Mouse (Mus musculus) kidney, embryonic 14.5 days (tissue): Measurements from ENCODE around the gene Akap12. TPM values are rescaled to one million over a fixed set of nuclear protein-coding genes. Genes with fewer than 3 reads are reported as not detected.

Source experiments
- ATAC-seq: fragments of 200-750 bp; cut with Nextera tagmentation; 2 replicates; pipeline ENCODE4 v1.8.0; 2017; ENCODE audit warnings: moderate number of reproducible peaks, mild to moderate bottlenecking, moderate TSS enrichment, moderate library complexity; ENCODE audit not compliant: low FRiP score, low TSS enrichment
- H3K27ac ChIP-seq: fragments of 300-500 bp; sonication (generic); 2 replicates; pipeline ENCODE4 v1.5.1; 2014; ENCODE audit warnings: low read depth, mild to moderate bottlenecking, low read length, moderate library complexity, mixed read lengths
- H3K27me3 ChIP-seq: fragments of 300-500 bp; sonication (generic); 2 replicates; pipeline ENCODE4 v1.6.1; 2014; ENCODE audit warnings: mild to moderate bottlenecking, low read length; ENCODE audit not compliant: control insufficient read depth, insufficient read depth
- H3K36me3 ChIP-seq: fragments of 300-500 bp; sonication (generic); 2 replicates; pipeline ENCODE4 v1.6.1; 2014; ENCODE audit warnings: low read length, mixed read lengths; ENCODE audit not compliant: control insufficient read depth, insufficient read depth
- H3K4me1 ChIP-seq: fragments of 300-500 bp; sonication (generic); 2 replicates; pipeline ENCODE4 v1.6.1; 2014; ENCODE audit warnings: low read length, mixed read lengths; ENCODE audit not compliant: control insufficient read depth, insufficient read depth
- H3K4me2 ChIP-seq: fragments of 300-500 bp; sonication (generic); replicated peaks from 2 replicates; pipeline ENCODE4 v1.6.1; 2014; ENCODE audit warnings: low read depth, mild to moderate bottlenecking, low read length
- H3K4me3 ChIP-seq: fragments of 300-500 bp; sonication (generic); 2 replicates; pipeline ENCODE4 v1.5.1; 2014; ENCODE audit warnings: mild to moderate bottlenecking, low read length
- H3K9ac ChIP-seq: fragments of 300-500 bp; sonication (generic); 2 replicates; pipeline ENCODE4 v1.6.1; 2014; ENCODE audit warnings: low read depth, mild to moderate bottlenecking, low read length, moderate library complexity
- H3K9me3 ChIP-seq: fragments of 300-500 bp; sonication (generic); 2 replicates; pipeline ENCODE4 v1.6.1; 2016; ENCODE audit warnings: low read length; ENCODE audit not compliant: control insufficient read depth
- WGBS: fragments of 180-500 bp; shearing (Covaris S2); extraction: QIAGEN DNeasy Blood & Tissue Kit; methylation state at CpG from one replicate; pipeline ENCODE4 v1.1.7; 2014; 5-methylcytosine and 5-hydroxymethylcytosine counted together
- polyA plus RNA-seq: library from polyadenylated mRNA; unstranded; fragments of >200 nt; fragmentation: Nextera tagmentation; extraction: Ambion mirVana; gene quantifications from 2 replicates; pipeline ENCODE4 v1.2.1, GENCODE M21; 2014

Akap12 gene
- polyA plus RNA-seq = 49.1 and 70.7 TPM in 2 replicates

DNA sequence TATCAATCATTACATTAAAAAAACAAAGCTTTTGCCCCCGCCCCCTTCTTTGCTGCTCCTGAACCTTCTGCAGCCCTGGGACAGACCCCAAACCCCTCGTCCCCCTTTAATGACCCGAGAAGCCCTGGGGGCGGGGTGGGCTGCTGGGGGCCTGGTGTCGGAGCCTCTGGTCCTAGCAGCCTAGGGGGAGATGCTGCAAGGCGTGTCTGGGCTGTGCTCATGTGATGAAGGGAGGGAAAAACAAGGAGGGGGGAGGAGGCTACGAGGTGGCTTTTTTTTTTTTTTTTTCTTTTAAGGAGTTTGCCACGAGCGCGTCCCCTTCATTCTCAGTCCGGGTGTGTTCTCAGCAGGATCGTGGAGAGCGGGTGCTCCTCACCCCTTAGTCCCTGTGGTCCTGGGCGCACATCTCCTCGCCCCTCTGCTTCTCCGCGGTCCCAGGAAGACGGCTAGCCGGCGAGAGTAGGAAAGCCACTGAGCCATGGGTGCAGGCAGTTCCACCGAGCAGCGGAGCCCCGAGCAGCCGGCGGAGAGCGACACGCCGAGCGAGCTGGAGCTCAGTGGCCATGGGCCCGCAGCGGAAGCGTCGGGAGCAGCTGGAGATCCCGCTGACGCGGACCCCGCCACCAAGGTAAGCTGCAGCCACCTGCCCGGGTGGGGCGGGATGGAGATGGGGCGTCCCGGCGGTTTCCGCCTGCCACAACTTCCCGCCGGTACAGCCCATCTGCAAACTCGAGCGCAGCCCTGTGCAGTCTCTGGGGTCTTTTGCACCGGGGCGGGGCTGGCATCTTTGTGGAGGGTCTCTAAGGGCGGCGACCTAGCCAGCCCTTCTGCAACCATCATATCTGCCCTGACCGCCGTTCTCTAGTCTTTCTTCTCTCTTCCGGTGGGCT, at the start of gene Akap12:
Akap12 (plus strand) TSS at position 340 of the 890 bp plus-strand sequence.
- Histone ChIP-seq H3K4me1 (peaks cover 3% of the 10 kb centered on the region; the same call in 1 of the 2 replicates), H3K27me3 (no peaks in the 10 kb centered on the region; the same call in 1 of the 2 replicates), H3K4me3 (peak within 1 kb of the TSS; percentile 74), H3K9me3 (no peaks in the 10 kb centered on the region), H3K27ac (peak within 1 kb of the TSS; percentile 68), H3K4me2 (peak within 1 kb of the TSS; percentile 93), H3K36me3 (no peaks in the 10 kb centered on the region), H3K9ac (peak within 1 kb of the TSS; percentile 76)
- ATAC-seq = peak; percentile 76
- under 1% methylated on average over 48 of the region's 54 CpGs for WGBS

DNA sequence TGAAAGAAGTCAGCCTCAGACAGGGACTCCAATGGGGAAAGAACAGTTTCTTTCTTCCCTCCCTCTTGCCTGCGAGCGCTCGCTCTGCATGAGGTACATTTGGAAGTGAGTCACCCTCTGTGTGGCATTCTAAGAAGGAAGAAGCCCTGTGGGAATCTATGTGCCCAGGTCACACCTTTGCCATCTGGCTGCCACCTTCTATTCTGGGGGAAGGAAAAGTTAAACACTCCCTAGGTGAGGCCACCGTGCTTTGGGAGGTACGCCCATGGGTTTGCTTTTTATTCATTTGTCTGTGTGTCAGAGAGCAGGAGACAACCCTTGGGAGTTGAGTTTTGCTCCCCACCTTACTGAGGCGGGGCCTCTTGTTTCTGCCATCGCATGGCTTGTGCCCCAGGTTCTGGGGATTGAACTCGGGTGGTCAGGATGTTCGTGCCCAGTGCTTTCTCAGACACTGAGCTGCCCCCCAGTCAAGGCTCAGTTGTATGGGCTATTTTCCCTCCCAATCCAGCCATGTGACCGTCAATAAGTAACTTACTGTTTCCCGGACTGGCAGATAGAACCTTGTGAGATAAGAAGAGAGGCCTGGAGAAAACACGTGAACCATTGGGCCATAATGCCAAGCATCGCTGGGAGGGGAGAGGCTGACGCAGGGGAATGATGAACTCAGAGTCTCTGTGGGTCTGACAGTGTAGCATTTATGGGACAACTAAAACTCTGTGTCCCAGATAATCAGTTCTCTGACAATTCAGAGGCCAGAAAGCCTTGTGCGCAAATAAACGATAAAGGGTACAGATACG, 35.4 kb upstream of the Akap12 start:
- Histone ChIP-seq H3K9me3 (no peaks in the 10 kb centered on the region), H3K4me1 (no peaks in the 10 kb centered on the region), H3K4me3 (no peak overlapping the region), H3K4me2 (no peak overlapping the region), H3K27ac (no peak overlapping the region), H3K27me3 (no peaks in the 10 kb centered on the region), H3K9ac (no peak overlapping the region), H3K36me3 (no peaks in the 10 kb centered on the region)
- no peak for ATAC-seq
- WGBS = 84% methylated on average over 17 of the region's 17 CpGs

DNA sequence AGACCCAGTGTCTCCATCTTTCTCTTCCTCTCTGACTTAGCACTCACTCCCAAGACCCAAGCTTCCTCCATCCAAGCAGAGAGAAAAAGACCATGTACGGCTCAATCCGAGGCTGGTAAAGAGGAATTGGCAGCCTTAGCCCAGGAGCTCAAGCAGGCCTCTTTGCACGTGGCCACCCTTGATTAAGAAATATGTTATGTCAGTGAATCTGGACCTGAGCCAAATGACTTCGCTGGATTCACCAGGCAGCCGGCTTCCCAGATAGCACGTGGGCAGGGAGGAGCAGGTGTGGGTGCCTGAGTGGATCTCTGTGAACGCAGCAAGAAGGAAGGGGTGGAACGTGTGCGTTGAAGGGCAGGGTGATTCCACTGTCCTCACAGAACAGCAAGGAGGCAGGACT, 33.1 kb upstream of the Akap12 start:
- no peak for ATAC-seq
- H3K27ac ChIP-seq = no peak overlapping the region
- no peak overlapping the region for H3K9ac ChIP-seq
- no peaks in the 10 kb centered on the region for H3K9me3 ChIP-seq
- no peak overlapping the region for H3K4me2 ChIP-seq
- no peaks in the 10 kb centered on the region for H3K36me3 ChIP-seq
- H3K4me1 ChIP-seq = no peaks in the 10 kb centered on the region
- H3K27me3 ChIP-seq = no peaks in the 10 kb centered on the region
- no peak overlapping the region for H3K4me3 ChIP-seq
- 43% methylated on average over 9 of the region's 9 CpGs for WGBS

DNA sequence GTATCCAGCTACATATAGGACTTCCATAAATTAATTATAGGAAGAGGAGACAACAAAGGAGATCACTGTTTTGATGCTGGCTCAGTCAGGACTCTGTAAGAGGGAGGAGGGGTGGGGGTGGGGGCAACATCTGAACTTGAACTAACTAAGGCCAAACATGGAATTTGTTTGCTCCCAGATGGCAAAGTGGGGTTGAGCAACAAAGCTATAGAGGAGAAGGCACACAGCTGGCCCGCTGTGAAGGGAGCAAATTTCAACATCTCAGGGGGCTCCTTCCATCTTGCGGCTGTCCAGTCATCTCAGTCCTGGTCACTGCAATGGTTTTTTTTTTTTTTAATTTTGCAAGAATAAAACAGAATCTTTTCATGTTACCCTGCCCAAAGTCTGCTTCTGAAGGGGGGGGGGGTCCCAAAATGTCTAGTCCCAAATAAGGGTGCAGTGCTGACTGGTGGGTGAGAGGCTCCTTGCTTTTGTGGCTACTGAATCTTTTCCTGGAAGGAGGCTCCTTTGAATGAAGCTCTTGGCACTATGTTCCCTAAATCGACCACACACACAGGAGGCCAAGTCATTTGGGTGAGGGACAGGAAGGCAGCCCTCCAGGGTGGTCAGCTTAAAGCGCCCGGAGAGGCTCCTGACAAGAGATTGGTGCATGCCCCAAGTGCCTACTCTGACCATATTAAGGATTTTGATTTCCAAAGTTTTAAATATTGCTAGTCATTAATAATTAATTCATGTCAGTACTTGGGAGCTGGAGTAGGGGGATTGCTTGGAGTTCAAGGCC, 26.2 kb upstream of the Akap12 start:
- Histone ChIP-seq H3K9me3 (no peaks in the 10 kb centered on the region), H3K4me2 (no peak overlapping the region), H3K27me3 (no peaks in the 10 kb centered on the region), H3K4me3 (no peak overlapping the region), H3K27ac (no peak overlapping the region), H3K36me3 (no peaks in the 10 kb centered on the region), H3K9ac (no peak overlapping the region), H3K4me1 (no peaks in the 10 kb centered on the region)
- 70% methylated on average over 5 of the region's 5 CpGs for WGBS
- no peak for ATAC-seq

DNA sequence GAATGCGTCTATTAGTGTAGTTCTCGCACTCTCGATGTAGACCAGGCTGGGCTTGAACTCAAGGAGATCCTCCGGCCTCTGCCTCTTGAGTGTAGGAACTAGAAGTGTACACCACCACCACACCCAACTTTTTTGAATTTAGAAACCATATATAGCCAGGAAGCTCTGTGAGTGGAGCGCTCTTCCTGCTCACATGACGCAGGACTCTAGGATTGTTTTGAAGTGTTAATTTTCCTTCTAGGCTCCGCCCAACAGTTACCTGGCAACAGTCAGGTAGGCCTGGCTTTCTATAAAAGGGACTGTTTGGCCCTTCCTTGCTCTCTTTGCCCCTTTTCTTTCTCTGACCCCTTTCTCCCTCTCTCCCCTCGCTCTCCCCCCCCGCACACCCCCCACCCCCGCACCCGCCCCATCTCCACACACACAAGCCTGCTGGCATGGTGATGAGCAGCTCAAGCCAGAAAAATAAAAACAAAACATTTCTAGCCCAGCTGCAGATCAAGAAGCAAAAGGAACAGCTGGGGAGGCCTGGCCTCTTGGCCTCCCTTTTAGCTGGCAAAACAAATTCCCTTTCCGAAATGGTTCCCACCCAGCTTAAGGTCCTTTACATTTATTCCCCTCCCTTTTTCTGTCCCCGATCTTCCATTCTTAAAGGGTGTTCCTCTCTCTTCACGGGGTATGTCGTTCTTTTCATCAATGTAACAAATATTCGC, 22.4 kb upstream of the Akap12 start:
- H3K27ac ChIP-seq = no peak overlapping the region
- H3K27me3 ChIP-seq = no peaks in the 10 kb centered on the region
- H3K36me3 ChIP-seq = no peaks in the 10 kb centered on the region
- H3K4me1 ChIP-seq = no peaks in the 10 kb centered on the region
- H3K4me3 ChIP-seq = no peak overlapping the region
- H3K9ac ChIP-seq = no peak overlapping the region
- H3K4me2 ChIP-seq = no peak overlapping the region
- 82% methylated on average over 16 of the region's 16 CpGs for whole genome bisulfite sequencing
- H3K9me3 ChIP-seq = no peaks in the 10 kb centered on the region
- no peak for ATAC-seq

DNA sequence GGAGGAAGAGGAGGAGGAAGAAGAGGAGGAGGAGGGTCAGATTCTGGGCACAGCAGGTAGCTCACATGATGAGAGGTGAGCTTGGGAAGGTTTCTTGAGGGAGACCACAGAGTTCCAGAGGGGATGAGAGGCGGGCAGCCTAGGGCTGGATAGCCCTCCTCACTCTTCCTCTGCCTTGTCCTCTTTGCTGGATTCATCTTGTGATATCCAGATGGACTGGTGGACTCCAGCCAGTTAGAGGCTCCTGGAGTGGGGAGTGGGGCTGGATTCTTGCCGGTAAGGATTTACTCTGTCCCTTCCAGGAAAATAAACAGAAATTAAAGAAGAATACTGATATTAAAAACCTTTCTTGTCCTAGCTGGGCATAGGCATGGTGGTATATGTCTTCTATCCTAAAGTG, 20.4 kb upstream of the Akap12 start:
- Histone ChIP-seq H3K36me3 (no peaks in the 10 kb centered on the region), H3K27ac (no peak overlapping the region), H3K9me3 (no peaks in the 10 kb centered on the region), H3K27me3 (no peaks in the 10 kb centered on the region), H3K9ac (no peak overlapping the region), H3K4me2 (no peak overlapping the region), H3K4me3 (no peak overlapping the region), H3K4me1 (no peaks in the 10 kb centered on the region)
- WGBS = 69% methylated on average over 2 of the region's 2 CpGs
- no peak for ATAC-seq

DNA sequence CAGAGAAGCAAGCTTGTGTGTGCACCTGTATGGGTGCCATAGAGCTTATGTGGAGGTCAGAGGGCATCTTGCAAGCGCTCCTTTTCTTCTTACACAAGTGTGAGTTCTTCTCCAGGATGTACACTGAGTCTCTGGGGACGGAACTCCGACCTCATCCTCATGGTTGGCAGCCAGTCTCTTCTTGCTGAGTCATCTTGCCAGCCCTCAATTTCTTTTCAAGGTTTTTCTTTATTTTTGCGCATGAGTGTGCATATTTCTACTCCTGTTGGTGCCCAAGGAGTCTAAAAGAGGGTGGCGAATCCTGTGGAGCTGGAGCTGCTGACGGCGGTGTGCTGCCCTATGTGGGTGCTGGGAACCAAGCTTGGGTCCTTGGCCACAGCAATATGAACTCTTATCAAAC, 19.8 kb upstream of the Akap12 start:
- Histone ChIP-seq H3K4me1 (no peaks in the 10 kb centered on the region), H3K9ac (no peak overlapping the region), H3K4me3 (no peak overlapping the region), H3K27ac (no peak overlapping the region), H3K27me3 (no peaks in the 10 kb centered on the region), H3K4me2 (no peak overlapping the region), H3K36me3 (no peaks in the 10 kb centered on the region), H3K9me3 (no peaks in the 10 kb centered on the region)
- ATAC-seq = no peak
- WGBS = 90% methylated on average over 7 of the region's 7 CpGs

DNA sequence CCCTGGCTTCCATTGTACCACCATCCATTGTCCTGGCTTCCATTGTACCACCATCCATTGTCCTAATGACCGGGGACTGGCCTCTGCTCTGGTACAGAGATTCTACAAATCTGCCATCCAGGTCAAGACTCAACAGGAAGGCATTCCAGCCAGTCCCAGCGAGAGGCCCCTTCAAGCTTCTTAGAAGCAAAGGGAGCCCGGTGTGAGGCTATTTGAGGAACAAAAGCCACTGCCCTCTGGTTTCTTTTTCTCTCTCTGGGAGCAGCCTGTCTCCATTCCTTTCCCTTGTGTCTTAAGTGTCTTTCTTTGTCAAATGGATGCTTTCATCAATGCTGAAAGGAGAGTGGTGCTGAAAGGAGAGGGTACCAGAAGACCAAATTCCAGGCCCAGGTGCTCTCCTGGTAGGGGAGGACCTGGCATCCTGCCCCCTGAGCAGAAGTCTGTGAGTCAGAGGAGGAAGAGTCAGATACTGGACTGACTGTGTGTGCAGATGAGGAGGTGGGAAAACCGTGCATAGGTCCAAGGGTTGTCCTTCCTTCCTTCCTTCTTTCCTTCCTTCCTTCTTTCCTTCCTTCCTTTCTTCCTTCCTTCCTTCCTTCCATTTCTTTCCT, 16.8 kb upstream of the Akap12 start:
- 35% methylated on average over 4 of the region's 4 CpGs for WGBS
- H3K4me2 ChIP-seq = no peak overlapping the region
- H3K36me3 ChIP-seq = no peaks in the 10 kb centered on the region
- no peaks in the 10 kb centered on the region for H3K27me3 ChIP-seq
- no peak overlapping the region for H3K9ac ChIP-seq
- no peaks in the 10 kb centered on the region for H3K9me3 ChIP-seq
- H3K4me1 ChIP-seq = no peaks in the 10 kb centered on the region
- no peak overlapping the region for H3K4me3 ChIP-seq
- no peak for ATAC-seq
- H3K27ac ChIP-seq = no peak overlapping the region
